Mouse (Mus musculus) thymus, adult 2 months (tissue): Measurements from ENCODE around the gene Rln1.

Experiments used
- CTCF ChIP-seq: fragments of 200-500 bp; IDR thresholded peaks from 2 replicates; pipeline ENCODE4 v1.5.1; 2012; ENCODE audit warnings: mild to moderate bottlenecking, control low read depth, low read length, moderate library complexity, borderline replicate concordance; ENCODE audit not compliant: control insufficient read depth, poor library complexity, insufficient read depth; ENCODE audit errors: extremely low read depth
- POLR2A ChIP-seq: fragments of 200-500 bp; IDR thresholded peaks from 2 replicates; pipeline ENCODE4 v1.6.1; 2012; ENCODE audit warnings: mild to moderate bottlenecking, low read length, control low read depth, moderate library complexity; ENCODE audit not compliant: control insufficient read depth, poor library complexity, insufficient read depth; ENCODE audit errors: extremely low read depth

DNA sequence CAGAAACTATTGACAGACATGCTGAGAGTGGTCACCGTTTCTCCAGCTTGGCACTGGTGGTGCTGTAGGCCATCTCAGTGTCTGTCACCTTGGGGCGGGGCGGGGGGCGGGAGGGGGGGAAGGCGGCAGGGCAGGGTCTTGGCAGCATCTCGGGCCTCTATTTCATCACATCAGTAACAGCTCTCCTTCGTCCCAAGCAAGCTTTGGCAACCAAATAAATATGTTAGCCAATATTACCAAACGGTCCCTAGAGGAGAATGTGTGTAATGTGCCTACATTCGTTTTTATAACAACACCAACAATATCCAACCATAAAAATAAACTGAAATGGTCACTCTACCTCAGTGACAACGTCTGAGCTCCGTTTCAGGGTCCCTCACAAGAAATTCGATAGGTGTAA is 35.6 kb upstream of the Rln1 start:
- TF ChIP-seq CTCF (no peak), POLR2A (no peak)
